Mouse (Mus musculus): ENCODE measurements around the gene B4galt5.

- TF ChIP-seq HCFC1 (IDR thresholded peaks at IDR 0.05; ENCODE audit: borderline replicate concordance, insufficient read depth, low read length) = no peak
- TF ChIP-seq ZNF384 (IDR thresholded peaks at IDR 0.05; ENCODE audit: low read depth, low read length) = no peak
- TF ChIP-seq MAFK (IDR thresholded peaks at IDR 0.05; ENCODE audit: insufficient read depth, low read depth, low read length) = no peak
Measured at GRCm38 (mm10) chr2:167356885-167357284, 7.9 kb upstream of the B4galt5 start.
